Mouse (Mus musculus) olfactory bulb, adult 2 months (tissue): ENCODE results near the gene Dab2ip. TPM values are rescaled to one million over a fixed set of nuclear protein-coding genes. Genes with fewer than 3 reads are reported as not detected.

Source experiments
- H3K27ac ChIP-seq: fragments of 200-500 bp; 2 replicates; pipeline ENCODE4 v1.5.1; 2012; ENCODE audit warnings: low read depth, low read length; ENCODE audit not compliant: insufficient read depth
- H3K4me1 ChIP-seq: fragments of 200-500 bp; 2 replicates; pipeline ENCODE4 v1.6.1; 2012; ENCODE audit warnings: low read length; ENCODE audit not compliant: control insufficient read depth, insufficient read depth
- H3K4me3 ChIP-seq: fragments of 200-500 bp; 2 replicates; pipeline ENCODE4 v1.5.1; 2012; ENCODE audit warnings: mild to moderate bottlenecking, low read depth, low read length, moderate library complexity; ENCODE audit not compliant: insufficient read depth
- CTCF ChIP-seq: fragments of 200-500 bp; IDR thresholded peaks from 2 replicates; pipeline ENCODE4 v1.5.1; 2012; ENCODE audit warnings: low read depth, mild to moderate bottlenecking, low read length, moderate library complexity; ENCODE audit not compliant: insufficient read depth
- POLR2A ChIP-seq: fragments of 200-500 bp; IDR thresholded peaks from 2 replicates; pipeline ENCODE4 v1.6.1; 2012; ENCODE audit warnings: mild to moderate bottlenecking, low read depth, low read length, moderate library complexity; ENCODE audit not compliant: insufficient read depth
- WGBS: fragments of 180-500 bp; shearing (Covaris S2); methylation state at CpG from one replicate; pipeline ENCODE4 v1.1.7; 2018; 5-methylcytosine and 5-hydroxymethylcytosine counted together
- polyA plus RNA-seq: library from polyadenylated mRNA; stranded (reverse); fragments of >200 nt; gene quantifications from 2 replicates; pipeline ENCODE4 v1.2.4, GENCODE M21; 2012; ENCODE audit warnings: low replicate concordance; ENCODE audit not compliant: missing spikeins, insufficient read depth, insufficient read length

Dab2ip gene
- polyA plus RNA-seq, 1 experiment, result not detected

DNA sequence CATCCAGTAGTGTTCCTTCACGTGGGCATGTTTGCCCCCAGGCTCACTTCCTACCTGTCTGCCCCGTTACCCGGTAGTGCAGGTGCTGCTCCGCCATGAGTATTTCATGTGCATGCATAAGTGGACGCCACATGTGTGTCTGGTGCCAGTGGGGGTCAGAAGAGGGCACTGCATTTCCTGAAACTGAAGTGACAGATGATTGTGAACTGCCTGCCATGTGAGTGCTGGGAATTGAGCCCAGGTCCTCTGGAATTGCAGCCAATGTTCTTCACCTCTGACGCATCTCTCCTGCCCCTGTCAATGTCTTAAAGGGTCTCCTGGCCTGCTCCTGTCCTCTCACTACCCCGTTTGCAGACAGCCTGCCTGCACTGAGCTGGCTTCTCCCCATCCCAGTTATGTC, 143.9 kb downstream of the Dab2ip start:
- Histone ChIP-seq H3K4me3 (no peak overlapping the region), H3K27ac (no peak overlapping the region), H3K4me1 (peaks cover 8% of the 10 kb centered on the region)
- no peak for TF ChIP-seq CTCF
- no peak for TF ChIP-seq POLR2A
- whole genome bisulfite sequencing, result 94% methylated on average over 7 of the region's 7 CpGs

DNA sequence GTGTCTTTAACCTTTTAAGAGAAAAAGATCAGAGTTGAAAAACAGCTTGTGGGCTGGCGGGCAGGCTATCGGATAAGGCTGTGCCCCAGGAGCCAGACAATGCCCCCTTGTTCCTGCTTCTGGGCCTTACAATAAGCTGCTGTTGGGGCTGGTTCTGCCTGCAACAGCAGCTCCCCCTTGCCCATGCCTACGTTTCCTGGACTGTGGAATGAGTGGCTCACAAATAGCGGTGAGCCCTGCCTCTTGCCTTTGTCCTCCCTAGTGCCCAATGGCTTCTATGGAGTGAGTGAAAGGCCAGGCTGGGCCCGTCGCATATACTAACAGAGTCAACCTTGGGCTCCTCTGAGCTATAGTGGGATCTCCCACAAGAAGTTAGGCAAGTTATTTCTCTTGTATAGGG, 144.5 kb downstream of the Dab2ip start:
- Histone ChIP-seq H3K4me1 (peaks cover 8% of the 10 kb centered on the region), H3K4me3 (no peak overlapping the region), H3K27ac (no peak overlapping the region)
- TF ChIP-seq POLR2A, result no peak
- no peak for TF ChIP-seq CTCF
- 78% methylated on average over 6 of the region's 6 CpGs for WGBS

DNA sequence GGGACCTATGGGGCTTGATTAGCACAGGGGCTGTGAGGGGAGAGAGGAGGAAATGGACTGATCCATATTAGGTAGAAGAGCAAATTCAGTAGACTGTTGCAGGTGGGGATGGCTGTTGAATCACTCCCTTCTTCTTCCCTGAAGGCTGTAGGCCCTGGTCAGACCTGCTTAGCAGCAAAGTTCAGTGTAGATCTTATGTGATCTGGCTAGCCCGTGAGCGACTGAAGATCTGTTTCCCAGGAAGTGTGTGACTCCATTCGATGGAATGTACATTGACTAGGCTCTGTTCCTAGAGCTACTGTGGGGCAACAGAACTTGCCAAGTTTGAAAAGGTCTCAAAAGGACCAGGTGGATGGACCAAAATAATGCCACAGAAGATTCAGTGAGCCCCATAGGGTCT, 145.2 kb downstream of the Dab2ip start:
- 95% methylated on average over 3 of the region's 3 CpGs for WGBS
- H3K4me1 ChIP-seq, result peaks cover 8% of the 10 kb centered on the region
- TF ChIP-seq CTCF, result no peak
- no peak for TF ChIP-seq POLR2A
- no peak overlapping the region for H3K4me3 ChIP-seq
- H3K27ac ChIP-seq, result no peak overlapping the region

DNA sequence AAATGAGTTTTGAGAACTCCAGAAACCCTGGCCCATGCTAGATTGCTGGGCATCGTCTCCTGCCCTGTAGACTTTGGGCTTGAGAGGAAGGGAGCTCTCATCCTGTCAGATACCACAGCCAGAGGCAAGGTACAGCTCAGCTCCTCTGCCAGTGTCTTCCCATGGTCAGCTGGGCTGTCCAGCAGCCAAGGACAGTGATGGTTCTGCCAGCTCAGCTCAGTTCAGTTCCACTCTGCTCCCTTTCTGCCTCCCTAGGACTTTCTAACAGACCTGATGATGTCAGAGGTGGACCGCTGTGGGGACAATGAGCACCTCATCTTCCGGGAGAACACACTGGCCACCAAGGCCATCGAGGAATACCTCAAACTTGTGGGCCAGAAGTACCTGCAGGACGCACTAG, 154.5 kb downstream of the Dab2ip start:
- no peak overlapping the region for H3K4me3 ChIP-seq
- TF ChIP-seq CTCF, result no peak
- no peak for TF ChIP-seq POLR2A
- no peak overlapping the region for H3K27ac ChIP-seq
- over 99% methylated on average over 5 of the region's 5 CpGs for WGBS
- peaks cover 5% of the 10 kb centered on the region for H3K4me1 ChIP-seq

DNA sequence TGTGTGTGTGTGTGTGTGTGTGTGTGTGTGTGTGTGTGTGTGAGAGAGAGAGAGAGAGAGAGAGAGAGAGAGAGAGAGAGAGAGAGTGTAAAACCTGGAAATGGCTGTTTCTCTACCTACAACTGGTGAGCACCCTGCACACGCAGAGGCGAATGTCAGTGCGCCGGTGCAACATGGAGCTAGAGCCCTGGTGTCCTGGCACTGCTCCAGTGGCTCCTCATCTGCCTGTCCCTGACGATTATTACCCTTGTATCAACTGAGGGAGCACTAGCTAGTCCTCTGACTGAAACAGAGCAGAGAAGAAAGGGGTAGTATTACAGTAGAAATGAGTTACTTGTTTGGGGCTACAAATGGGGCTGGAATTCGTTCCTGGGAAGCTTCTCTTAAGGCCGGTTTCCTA, 155.4 kb downstream of the Dab2ip start:
- Histone ChIP-seq H3K27ac (no peak overlapping the region), H3K4me1 (peaks cover 5% of the 10 kb centered on the region), H3K4me3 (no peak overlapping the region)
- TF ChIP-seq POLR2A (no peak), CTCF (no peak)
- 77% methylated on average over 7 of the region's 7 CpGs for WGBS

DNA sequence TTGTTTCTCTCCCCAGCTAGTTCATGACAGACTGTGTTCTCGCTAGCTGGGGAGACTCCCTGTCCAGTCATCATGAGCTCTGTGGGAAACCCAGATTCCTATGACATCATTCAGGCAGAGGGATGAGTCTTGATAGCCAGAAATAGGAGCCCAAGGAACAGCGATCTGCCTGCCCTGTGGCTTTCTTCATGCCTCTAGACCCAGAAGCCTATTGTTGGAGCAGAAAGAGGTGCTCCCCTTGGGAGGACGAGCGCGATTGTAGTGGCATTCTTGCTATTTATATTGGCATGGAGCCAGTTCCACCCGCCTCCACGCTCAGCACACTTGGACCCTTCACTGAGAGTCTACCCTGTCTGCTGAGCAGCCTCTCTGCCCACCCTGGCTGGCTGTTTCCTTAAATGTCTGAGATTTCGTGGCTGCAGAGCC, 156.7 kb downstream of the Dab2ip start:
- Histone ChIP-seq H3K4me1 (peaks cover 9% of the 10 kb centered on the region), H3K27ac (no peak overlapping the region), H3K4me3 (no peak overlapping the region)
- WGBS, result 47% methylated on average over 8 of the region's 8 CpGs
- TF ChIP-seq POLR2A (no peak), CTCF (no peak)

DNA sequence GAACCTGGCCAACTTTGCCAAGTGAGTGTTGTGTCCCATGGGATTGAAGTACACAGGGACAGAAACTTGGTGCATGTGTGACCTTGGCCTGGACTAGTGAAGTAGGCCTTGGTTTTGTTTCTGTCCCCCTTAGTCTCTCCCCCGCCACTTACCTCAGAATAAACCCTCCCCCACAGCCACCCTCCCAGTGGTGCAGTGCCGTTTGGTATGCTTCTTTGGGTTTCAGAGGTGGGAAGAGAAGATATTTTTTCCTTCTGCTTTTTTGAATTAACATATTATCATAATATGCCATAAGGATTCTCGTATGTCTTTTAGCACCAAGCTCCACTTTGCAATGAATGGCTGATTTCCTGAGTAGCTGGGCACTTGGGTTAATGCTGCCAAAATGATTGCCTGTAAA, 157.4 kb downstream of the Dab2ip start:
- 92% methylated on average over 3 of the region's 3 CpGs for WGBS
- Histone ChIP-seq H3K27ac (no peak overlapping the region), H3K4me1 (peaks cover 12% of the 10 kb centered on the region), H3K4me3 (no peak overlapping the region)
- no peak for TF ChIP-seq POLR2A
- TF ChIP-seq CTCF, result no peak

DNA sequence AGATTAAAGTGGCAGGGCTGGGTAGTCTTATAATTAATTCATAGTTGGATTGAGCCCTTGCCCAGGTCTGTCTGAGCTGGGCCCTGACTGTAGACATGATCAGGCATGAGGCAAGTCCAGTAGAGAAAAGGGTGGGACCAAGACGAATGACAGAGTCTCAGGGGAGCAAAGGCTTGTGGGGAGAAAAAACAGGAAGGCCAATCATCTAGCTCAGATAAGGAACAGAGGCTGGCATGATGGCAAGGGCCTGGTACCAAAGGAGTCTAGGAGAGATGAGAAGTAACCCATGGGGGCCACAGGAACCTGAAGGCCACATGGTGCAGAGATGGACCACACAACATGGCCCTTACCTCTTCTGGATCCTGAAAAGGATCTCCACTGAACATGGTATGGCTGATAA, 158.1 kb downstream of the Dab2ip start:
- H3K4me3 ChIP-seq, result no peak overlapping the region
- H3K4me1 ChIP-seq, result peaks cover 12% of the 10 kb centered on the region
- no peak overlapping the region for H3K27ac ChIP-seq
- WGBS, result 73% methylated on average over 1 of the region's 1 CpGs
- no peak for TF ChIP-seq CTCF
- no peak for TF ChIP-seq POLR2A

DNA sequence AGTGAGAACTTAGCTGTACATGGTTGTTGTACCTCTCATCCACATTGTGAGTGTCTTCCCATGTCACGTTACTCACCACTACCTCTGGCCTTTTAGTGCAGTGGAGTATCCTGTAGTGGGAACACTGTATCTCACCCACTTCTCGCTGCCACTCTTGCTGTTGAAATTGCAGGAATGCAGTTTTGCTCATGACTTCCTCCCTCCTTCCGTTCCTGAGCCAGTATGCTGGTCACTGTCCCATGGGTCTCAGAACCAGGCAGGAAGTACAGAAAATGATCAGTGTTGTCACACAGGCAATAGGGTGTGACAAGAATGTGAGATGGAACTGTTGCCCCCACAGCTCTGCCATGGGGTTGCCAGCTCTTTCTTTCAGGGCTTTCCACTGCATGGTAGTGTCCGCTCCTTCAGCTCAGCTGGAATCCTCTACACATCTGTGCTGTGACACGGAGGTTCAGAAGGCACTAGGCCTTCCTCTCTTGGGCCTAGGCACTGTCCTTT, 160.0 kb downstream of the Dab2ip start:
- Histone ChIP-seq H3K4me3 (no peak overlapping the region), H3K4me1 (peaks cover 12% of the 10 kb centered on the region), H3K27ac (no peak overlapping the region)
- 87% methylated on average over 5 of the region's 5 CpGs for WGBS
- TF ChIP-seq CTCF (no peak), POLR2A (no peak)

DNA sequence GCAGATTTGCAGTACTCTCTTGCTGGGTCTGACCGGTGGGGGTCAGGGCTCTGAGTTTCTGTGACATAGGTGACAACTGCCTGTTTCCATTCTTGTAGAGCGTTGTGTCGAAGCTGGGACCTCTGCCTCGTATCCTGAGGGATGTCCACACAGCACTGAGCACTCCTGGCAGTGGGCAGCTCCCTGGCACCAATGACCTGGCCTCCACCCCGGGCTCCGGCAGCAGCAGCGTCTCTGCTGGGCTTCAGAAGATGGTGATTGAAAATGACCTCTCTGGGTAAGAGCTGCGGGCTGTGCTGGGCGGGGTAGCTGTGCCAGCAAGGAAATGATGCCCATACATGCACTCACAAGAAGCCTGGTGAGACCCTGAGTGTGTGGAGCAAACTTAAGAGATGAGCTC, 160.6 kb downstream of the Dab2ip start:
- 87% methylated on average over 9 of the region's 9 CpGs for WGBS
- TF ChIP-seq CTCF (no peak), POLR2A (no peak)
- peaks cover 12% of the 10 kb centered on the region for H3K4me1 ChIP-seq
- no peak overlapping the region for H3K4me3 ChIP-seq
- H3K27ac ChIP-seq, result no peak overlapping the region
